Mouse (Mus musculus): ENCODE measurements around the gene Foxk2.

GRCm38 (mm10) chr11:121354091-121354707 lies 94.4 kb downstream of the Foxk2 start, which contains the start of gene Wdr45b:
- TF ChIP-seq POLR2A (IDR thresholded peaks at IDR 0.05; ENCODE audit: low read depth, low read length) (peak; percentile 86), CTCF (IDR thresholded peaks at IDR 0.05; ENCODE audit: borderline replicate concordance, insufficient read depth, low read length) (no peak)

Data from embryonic fibroblast, embryonic 13.5 days (primary cell).